Mouse (Mus musculus): ENCODE measurements at regions not wholly inside any gene's neighbourhood (a gene's known extent, or its start where the extent isn't known, plus 50 kb on each side); places are given as distances from the start of the nearest gene placed in this dataset.
A peak's percentile ranks its signal among the peaks of the same experiment; 100 is the strongest.

DNA sequence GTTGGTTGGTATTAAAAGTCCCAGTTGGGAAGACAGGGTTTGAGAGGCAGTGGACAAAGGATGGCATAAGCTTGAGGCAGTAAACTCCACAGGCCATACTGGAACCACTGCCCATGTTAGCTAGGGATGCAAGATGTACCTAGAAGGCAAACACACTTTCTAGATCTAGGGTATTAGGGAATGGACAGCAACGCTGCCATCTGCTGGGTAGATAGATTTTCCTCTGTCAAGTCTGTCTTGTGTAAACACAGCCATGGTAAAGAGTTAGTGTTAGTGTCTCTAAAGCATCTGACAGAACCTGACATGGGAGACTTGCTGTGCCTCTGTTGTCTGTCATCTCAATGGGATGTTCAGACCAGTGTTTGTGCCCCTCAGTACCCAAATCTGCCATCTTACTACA is 573.5 kb upstream of the Adamts5 start:
- H3K4me2 ChIP-seq (ENCODE audit: low read depth) = no peak overlapping the region
- no peaks in the 10 kb centered on the region for H3K27me3 ChIP-seq (ENCODE audit: control insufficient read depth, insufficient read depth, insufficient read length)
- TF ChIP-seq E2F4 (IDR thresholded peaks at IDR 0.05; ENCODE audit: insufficient read depth) (no peak), MAX (IDR thresholded peaks at IDR 0.05; ENCODE audit: low read depth) (no peak), TCF3 (IDR thresholded peaks at IDR 0.05; ENCODE audit: insufficient read length, low read depth) (no peak), SRF (IDR thresholded peaks at IDR 0.05; ENCODE audit: control insufficient read depth, insufficient read length, low read depth) (no peak), USF1 (IDR thresholded peaks at IDR 0.05; ENCODE audit: low read depth) (no peak), POLR2AphosphoS2 (IDR thresholded peaks at IDR 0.05; ENCODE audit: insufficient read length, low read depth) (no peak), REST (IDR thresholded peaks at IDR 0.05; ENCODE audit: insufficient read depth, insufficient read length) (no peak), TCF12 (IDR thresholded peaks at IDR 0.05; ENCODE audit: insufficient read depth, poor library complexity, severe bottlenecking) (no peak), CEBPB (IDR thresholded peaks at IDR 0.05; ENCODE audit: insufficient read depth, poor library complexity, severe bottlenecking) (no peak), POLR2A (IDR thresholded peaks at IDR 0.05; ENCODE audit: insufficient read length, low read depth) (no peak)

GRCm38 (mm10) chr16:86473059-86473740 is 571.6 kb upstream of the Adamts5 start:
- Histone ChIP-seq H3K4me2 (ENCODE audit: low read depth) (no peak overlapping the region), H3ac (ENCODE audit: control insufficient read depth, insufficient read length) (no peak overlapping the region), H3K79me2 (ENCODE audit: control insufficient read depth, insufficient read depth) (no peaks in the 10 kb centered on the region), H3K36me3 (ENCODE audit: control insufficient read depth, insufficient read depth) (no peaks in the 10 kb centered on the region), H3K27me3 (ENCODE audit: control insufficient read depth, insufficient read depth, insufficient read length) (no peaks in the 10 kb centered on the region), H3K4me3 (no peak overlapping the region)
- TF ChIP-seq POLR2A (IDR thresholded peaks at IDR 0.05; ENCODE audit: insufficient read length, low read depth) (no peak), MYOD1 (IDR thresholded peaks at IDR 0.05; ENCODE audit: control insufficient read depth in 1 of 3, insufficient read length in 2 of 3, low read depth in 2 of 3) (peak; percentile 12 to 72 (median 58)), MYOG (IDR thresholded peaks at IDR 0.05; ENCODE audit: control insufficient read depth in 1 of 3, insufficient read depth in 1 of 3, insufficient read length in 2 of 3, low read depth in 2 of 3) (peak in 2 of 3 experiments; percentile 27 to 78)

More for the DNA sequence above, 573.5 kb upstream of the Adamts5 start:
- Histone ChIP-seq H3K4me3 (no peak overlapping the region), H3K79me2 (ENCODE audit: control insufficient read depth, insufficient read depth) (no peaks in the 10 kb centered on the region), H3K36me3 (ENCODE audit: control insufficient read depth, insufficient read depth) (no peaks in the 10 kb centered on the region), H3ac (ENCODE audit: control insufficient read depth, insufficient read length) (no peak overlapping the region)

DNA sequence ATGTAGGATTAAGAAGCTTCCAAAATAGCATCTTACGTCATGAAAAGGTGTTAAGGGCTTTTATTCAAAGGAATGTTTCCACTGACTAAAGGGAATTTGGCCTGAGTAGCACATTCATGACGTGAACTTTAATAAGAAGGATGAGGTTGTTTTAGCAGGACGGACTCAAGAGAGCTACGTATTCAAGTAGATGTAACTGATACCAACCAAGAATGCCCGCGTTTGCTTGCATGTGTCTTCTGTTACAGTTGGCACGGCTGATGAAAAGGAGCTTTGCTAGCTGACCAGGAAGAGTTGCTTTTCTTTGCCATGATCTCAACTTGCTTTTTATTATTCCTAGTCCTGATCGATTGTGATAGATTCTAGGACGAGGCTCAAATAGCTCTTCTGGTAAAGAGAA is 559.4 kb upstream of the Adamts5 start:
- TF ChIP-seq TCF12 (IDR thresholded peaks at IDR 0.05; ENCODE audit: insufficient read depth, poor library complexity, severe bottlenecking) (no peak), POLR2AphosphoS2 (IDR thresholded peaks at IDR 0.05; ENCODE audit: insufficient read length, low read depth) (no peak), POLR2A (IDR thresholded peaks at IDR 0.05; ENCODE audit: insufficient read length, low read depth) (no peak), REST (IDR thresholded peaks at IDR 0.05; ENCODE audit: insufficient read depth, insufficient read length) (no peak), SRF (IDR thresholded peaks at IDR 0.05; ENCODE audit: control insufficient read depth, insufficient read length, low read depth) (no peak), USF1 (IDR thresholded peaks at IDR 0.05; ENCODE audit: low read depth) (no peak), CEBPB (IDR thresholded peaks at IDR 0.05; ENCODE audit: insufficient read depth, poor library complexity, severe bottlenecking) (no peak), E2F4 (IDR thresholded peaks at IDR 0.05; ENCODE audit: insufficient read depth) (no peak), MYOG (IDR thresholded peaks at IDR 0.05; ENCODE audit: control insufficient read depth in 1 of 3, insufficient read depth in 1 of 3, insufficient read length in 2 of 3, low read depth in 2 of 3) (no peak), MYOD1 (IDR thresholded peaks at IDR 0.05; ENCODE audit: control insufficient read depth in 1 of 3, insufficient read length in 2 of 3, low read depth in 2 of 3) (no peak), MAX (IDR thresholded peaks at IDR 0.05; ENCODE audit: low read depth) (no peak), TCF3 (IDR thresholded peaks at IDR 0.05; ENCODE audit: insufficient read length, low read depth) (no peak)
- Histone ChIP-seq H3K27me3 (ENCODE audit: control insufficient read depth, insufficient read depth, insufficient read length) (no peaks in the 10 kb centered on the region), H3K4me3 (no peak overlapping the region), H3ac (ENCODE audit: control insufficient read depth, insufficient read length) (no peak overlapping the region), H3K4me2 (ENCODE audit: low read depth) (no peak overlapping the region), H3K79me2 (ENCODE audit: control insufficient read depth, insufficient read depth) (no peaks in the 10 kb centered on the region), H3K36me3 (ENCODE audit: control insufficient read depth, insufficient read depth) (no peaks in the 10 kb centered on the region)

DNA sequence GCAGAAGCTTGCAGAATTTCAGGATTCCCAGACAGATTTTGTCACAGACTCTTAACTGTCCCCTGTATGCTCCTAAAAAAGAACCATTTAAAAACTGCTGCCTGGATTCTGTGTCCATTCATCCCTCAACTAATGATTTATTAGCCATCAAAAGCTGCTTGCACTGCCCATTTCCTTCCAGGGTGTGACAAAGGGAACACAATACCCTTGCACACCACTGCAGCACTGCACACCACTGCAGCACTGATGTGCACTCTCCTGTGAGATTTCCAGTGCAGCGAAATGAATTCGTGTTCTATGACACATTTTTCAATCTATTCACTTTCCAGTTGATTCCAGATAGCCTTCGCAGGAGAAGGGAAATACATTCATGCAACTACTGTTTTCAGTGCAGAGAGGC is 555.0 kb upstream of the Adamts5 start:
- TF ChIP-seq REST (IDR thresholded peaks at IDR 0.05; ENCODE audit: insufficient read depth, insufficient read length) (no peak), POLR2AphosphoS2 (IDR thresholded peaks at IDR 0.05; ENCODE audit: insufficient read length, low read depth) (no peak), E2F4 (IDR thresholded peaks at IDR 0.05; ENCODE audit: insufficient read depth) (no peak), MAX (IDR thresholded peaks at IDR 0.05; ENCODE audit: low read depth) (no peak), POLR2A (IDR thresholded peaks at IDR 0.05; ENCODE audit: insufficient read length, low read depth) (no peak), TCF3 (IDR thresholded peaks at IDR 0.05; ENCODE audit: insufficient read length, low read depth) (no peak), MYOD1 (IDR thresholded peaks at IDR 0.05; ENCODE audit: control insufficient read depth in 1 of 3, insufficient read length in 2 of 3, low read depth in 2 of 3) (no peak), TCF12 (IDR thresholded peaks at IDR 0.05; ENCODE audit: insufficient read depth, poor library complexity, severe bottlenecking) (no peak), USF1 (IDR thresholded peaks at IDR 0.05; ENCODE audit: low read depth) (no peak)
- H3ac ChIP-seq (ENCODE audit: control insufficient read depth, insufficient read length) = no peak overlapping the region
- no peak overlapping the region for H3K4me2 ChIP-seq (ENCODE audit: low read depth)
- no peak overlapping the region for H3K4me3 ChIP-seq
- no peaks in the 10 kb centered on the region for H3K36me3 ChIP-seq (ENCODE audit: control insufficient read depth, insufficient read depth)
- H3K27me3 ChIP-seq (ENCODE audit: control insufficient read depth, insufficient read depth, insufficient read length) = no peaks in the 10 kb centered on the region
- H3K79me2 ChIP-seq (ENCODE audit: control insufficient read depth, insufficient read depth) = no peaks in the 10 kb centered on the region

DNA sequence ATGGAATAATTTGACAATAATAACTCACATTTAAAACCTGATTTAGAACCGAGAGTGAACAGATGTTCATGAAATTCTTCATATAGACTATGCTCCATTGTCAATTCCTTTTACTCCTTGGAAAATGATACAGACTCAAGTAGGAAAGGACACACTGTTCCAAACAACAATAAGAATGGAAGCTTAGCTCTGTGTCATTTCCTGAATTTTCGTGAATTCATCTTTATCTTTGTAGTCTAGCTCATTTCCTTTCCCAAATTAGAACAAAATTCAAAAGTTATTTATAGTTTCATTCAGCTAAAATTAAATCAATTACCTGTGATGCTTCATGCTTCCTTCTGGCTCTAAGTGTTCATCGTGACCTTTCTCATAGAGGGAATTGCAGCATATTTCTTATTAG is 553.2 kb upstream of the Adamts5 start:
- no peaks in the 10 kb centered on the region for H3K36me3 ChIP-seq (ENCODE audit: control insufficient read depth, insufficient read depth)
- TF ChIP-seq USF1 (IDR thresholded peaks at IDR 0.05; ENCODE audit: low read depth) (no peak), MAX (IDR thresholded peaks at IDR 0.05; ENCODE audit: low read depth) (no peak), POLR2A (IDR thresholded peaks at IDR 0.05; ENCODE audit: insufficient read length, low read depth) (no peak), POLR2AphosphoS2 (IDR thresholded peaks at IDR 0.05; ENCODE audit: insufficient read length, low read depth) (no peak), MYOD1 (IDR thresholded peaks at IDR 0.05; ENCODE audit: control insufficient read depth in 1 of 3, insufficient read length in 2 of 3, low read depth in 2 of 3) (no peak), TCF12 (IDR thresholded peaks at IDR 0.05; ENCODE audit: insufficient read depth, poor library complexity, severe bottlenecking) (no peak), CEBPB (IDR thresholded peaks at IDR 0.05; ENCODE audit: insufficient read depth, poor library complexity, severe bottlenecking) (no peak), SRF (IDR thresholded peaks at IDR 0.05; ENCODE audit: control insufficient read depth, insufficient read length, low read depth) (no peak), E2F4 (IDR thresholded peaks at IDR 0.05; ENCODE audit: insufficient read depth) (no peak), MYOG (IDR thresholded peaks at IDR 0.05; ENCODE audit: control insufficient read depth in 1 of 3, insufficient read depth in 1 of 3, insufficient read length in 2 of 3, low read depth in 2 of 3) (no peak), TCF3 (IDR thresholded peaks at IDR 0.05; ENCODE audit: insufficient read length, low read depth) (no peak), REST (IDR thresholded peaks at IDR 0.05; ENCODE audit: insufficient read depth, insufficient read length) (no peak)
- H3ac ChIP-seq (ENCODE audit: control insufficient read depth, insufficient read length) = no peak overlapping the region
- H3K27me3 ChIP-seq (ENCODE audit: control insufficient read depth, insufficient read depth, insufficient read length) = no peaks in the 10 kb centered on the region
- no peak overlapping the region for H3K4me3 ChIP-seq
- no peaks in the 10 kb centered on the region for H3K79me2 ChIP-seq (ENCODE audit: control insufficient read depth, insufficient read depth)
- H3K4me2 ChIP-seq (ENCODE audit: low read depth) = no peak overlapping the region

Measured in myocyte (in vitro differentiated cells).